Mouse (Mus musculus) MEL (cell line): ENCODE measurements around the gene Hhex.

Experiments
- CTCF ChIP-seq, 3 experiments: IDR thresholded peaks in 2 of 3; conservative IDR thresholded peaks in 1 of 3; 2 replicates each; pipeline ENCODE4 v1.5.1; 2011 to 2012; ENCODE audit warnings: low read length in 3 of 3, low read depth in 2 of 3, mild to moderate bottlenecking in 2 of 3, improper control_type of control experiment in 1 of 3, inconsistent platforms in 1 of 3, mixed read lengths in 1 of 3, moderate library complexity in 1 of 3; ENCODE audit not compliant: control insufficient read depth in 1 of 3, insufficient read depth in 1 of 3, poor library complexity in 1 of 3, severe bottlenecking in 1 of 3
- EP300 ChIP-seq, 2 experiments: IDR thresholded peaks; 2 replicates each; pipeline ENCODE4 v1.6.1; 2011; ENCODE audit warnings: improper control_type of control experiment in 2 of 2, low read length in 2 of 2, low read depth in 1 of 2, mild to moderate bottlenecking in 1 of 2
- ETS1 ChIP-seq: IDR thresholded peaks from 2 replicates; pipeline ENCODE4 v1.6.1; 2012; ENCODE audit warnings: low read depth, mild to moderate bottlenecking, inconsistent platforms, low read length, improper control_type of control experiment, moderate library complexity
- GATA1 ChIP-seq: IDR thresholded peaks from 2 replicates; pipeline ENCODE4 v1.6.1; 2011; ENCODE audit warnings: low read depth, low read length, improper control_type of control experiment
- HCFC1 ChIP-seq: IDR thresholded peaks from 2 replicates; pipeline ENCODE4 v1.6.1; 2012; ENCODE audit warnings: low read depth, mild to moderate bottlenecking, inconsistent platforms, low read length, improper control_type of control experiment, moderate library complexity
- MAX ChIP-seq: IDR thresholded peaks from 2 replicates; pipeline ENCODE4 v1.6.1; 2011; ENCODE audit warnings: low read length, improper control_type of control experiment
- MEF2A ChIP-seq: IDR thresholded peaks from 2 replicates; pipeline ENCODE4 v1.6.1; 2014; ENCODE audit warnings: low read depth, mild to moderate bottlenecking, inconsistent platforms, low read length, improper control_type of control experiment; ENCODE audit not compliant: poor library complexity, insufficient replicate concordance, severe bottlenecking; ENCODE audit errors: extremely low read depth
- MXI1 ChIP-seq: IDR thresholded peaks from 2 replicates; pipeline ENCODE4 v1.6.1; 2011; ENCODE audit warnings: mild to moderate bottlenecking, low read depth, low read length, improper control_type of control experiment
- POLR2A ChIP-seq, 2 experiments: IDR thresholded peaks; 2 replicates each; pipeline ENCODE4 v1.6.1; 2011 to 2012; ENCODE audit warnings: low read length in 2 of 2, mild to moderate bottlenecking in 2 of 2, control low read depth in 1 of 2, improper control_type of control experiment in 1 of 2, low read depth in 1 of 2, moderate library complexity in 1 of 2; ENCODE audit not compliant: control insufficient read depth in 1 of 2, insufficient read depth in 1 of 2, poor library complexity in 1 of 2
- POLR2AphosphoS2 ChIP-seq: IDR thresholded peaks from 2 replicates; pipeline ENCODE4 v1.6.1; 2011; ENCODE audit warnings: low read length, improper control_type of control experiment
- TAL1 ChIP-seq: IDR thresholded peaks from 2 replicates; pipeline ENCODE4 v1.6.1; 2012; ENCODE audit warnings: mild to moderate bottlenecking, inconsistent platforms, low read length, moderate library complexity, mixed read lengths
- ZMIZ1 ChIP-seq: IDR thresholded peaks from 2 replicates; pipeline ENCODE4 v1.6.1; 2012; ENCODE audit warnings: low read depth, mild to moderate bottlenecking, inconsistent platforms, low read length, improper control_type of control experiment, moderate library complexity

DNA sequence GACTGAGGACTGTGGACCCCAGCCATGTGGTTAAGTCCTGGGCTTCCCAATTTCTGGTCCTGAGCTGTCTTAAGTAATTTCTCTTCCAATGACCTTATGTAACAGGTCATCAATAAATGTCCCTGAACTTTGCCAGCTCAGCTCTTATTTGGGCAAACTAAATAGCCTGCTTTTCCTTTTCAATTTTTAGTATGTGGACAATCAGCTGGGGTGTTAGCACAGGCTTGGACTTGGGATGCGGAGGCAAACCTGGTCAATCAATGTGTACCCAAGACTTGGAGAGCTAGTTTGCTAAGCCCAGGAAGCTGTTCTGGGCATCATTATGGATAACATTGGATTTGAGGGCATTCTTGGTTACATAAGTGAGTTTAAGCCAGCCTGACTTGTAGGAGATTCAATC is 21.4 kb downstream of the Hhex start:
- TF ChIP-seq ZMIZ1: no peak
- TF ChIP-seq HCFC1: no peak
- no peak for TF ChIP-seq POLR2A (IDR thresholded peaks at IDR 0.05; ENCODE audit: control insufficient read depth in 1 of 2, insufficient read depth in 1 of 2, low read depth in 1 of 2, low read length in 2 of 2, poor library complexity in 1 of 2)
- no peak for TF ChIP-seq TAL1
- TF ChIP-seq GATA1: no peak
- TF ChIP-seq CTCF (IDR thresholded peaks at IDR 0.05 in 2 of 3, conservative IDR thresholded peaks at IDR 0.05 in 1 of 3; ENCODE audit: control insufficient read depth in 1 of 3, insufficient read depth in 1 of 3, low read depth in 2 of 3, low read length in 3 of 3, poor library complexity in 1 of 3, severe bottlenecking in 1 of 3): no peak
- TF ChIP-seq MEF2A: no peak
- TF ChIP-seq POLR2AphosphoS2: no peak
- no peak for TF ChIP-seq ETS1
- TF ChIP-seq EP300 (IDR thresholded peaks at IDR 0.05; ENCODE audit: low read depth in 1 of 2, low read length in 2 of 2): no peak
- no peak for TF ChIP-seq MXI1
- no peak for TF ChIP-seq MAX
